Mouse (Mus musculus) embryonic facial prominence, embryonic 13.5 days (tissue): ENCODE data around the gene Kdelr3. TPM values are rescaled to one million over a fixed set of nuclear protein-coding genes. Genes with fewer than 3 reads are reported as not detected.

Source experiments
- microRNA-seq: library from miRNA; unstranded; fragments of <30 nt; microRNA quantifications from one replicate; pipeline ENCODE4, GENCODE M21; 2016
- polyA plus RNA-seq: library from polyadenylated mRNA; unstranded; fragments of >200 nt; fragmentation: Nextera tagmentation; extraction: Ambion mirVana; gene quantifications from 2 replicates; pipeline ENCODE4 v1.2.1, GENCODE M21; 2015

Kdelr3 gene
- polyA plus RNA-seq, 1 experiment from 2014 or later, result 99.5 TPM

Small RNAs within 50 kb of the gene (microRNA-seq; reads per million reads assigned to microRNA genes)
- not detected for gene Gm44302

Other genes with a start within 250 kb of the Kdelr3 start
- 18.0 and 23.4 TPM in 2 replicates for gene Baiap2l2, start 230.9 kb upstream of the Kdelr3 start, polyA plus RNA-seq
- 11.6 TPM in 2 replicates for gene Pla2g6, start 188.0 kb upstream of the Kdelr3 start, polyA plus RNA-seq
- 1.8 and 2.8 TPM in 2 replicates for gene Maff, start 169.8 kb upstream of the Kdelr3 start, polyA plus RNA-seq
- 67.1 and 72.0 TPM in 2 replicates for gene Tmem184b, start 112.8 kb upstream of the Kdelr3 start, polyA plus RNA-seq
- gene Csnk1e, start 60.8 kb upstream of the Kdelr3 start, polyA plus RNA-seq, result 100 and 112 TPM in 2 replicates
- gene Kcnj4, start 11.2 kb upstream of the Kdelr3 start, polyA plus RNA-seq, result not detected in 2 replicates
- 61.4 and 65.8 TPM in 2 replicates for gene Ddx17, start 30.3 kb downstream of the Kdelr3 start, polyA plus RNA-seq
- 2.2 TPM in 2 replicates for gene Dmc1, start 88.7 kb downstream of the Kdelr3 start, polyA plus RNA-seq
- 2.2 and 2.5 TPM in 2 replicates for gene Fam227a, start 142.5 kb downstream of the Kdelr3 start, polyA plus RNA-seq
- 60.7 and 66.0 TPM in 2 replicates for gene Cby1, start 142.8 kb downstream of the Kdelr3 start, polyA plus RNA-seq
- gene Tomm22, start 154.4 kb downstream of the Kdelr3 start, polyA plus RNA-seq, result 238 TPM in 2 replicates
- gene Josd1, start 171.5 kb downstream of the Kdelr3 start, polyA plus RNA-seq, result 26.1 and 28.3 TPM in 2 replicates
- gene Gtpbp1, start 174.4 kb downstream of the Kdelr3 start, polyA plus RNA-seq, result 39.8 and 42.2 TPM in 2 replicates
- 7.3 and 8.0 TPM in 2 replicates for gene Sun2, start 226.1 kb downstream of the Kdelr3 start, polyA plus RNA-seq